Comparison of ENCODE assay signal across 8 mouse cellular contexts in the genomic region with DNA sequence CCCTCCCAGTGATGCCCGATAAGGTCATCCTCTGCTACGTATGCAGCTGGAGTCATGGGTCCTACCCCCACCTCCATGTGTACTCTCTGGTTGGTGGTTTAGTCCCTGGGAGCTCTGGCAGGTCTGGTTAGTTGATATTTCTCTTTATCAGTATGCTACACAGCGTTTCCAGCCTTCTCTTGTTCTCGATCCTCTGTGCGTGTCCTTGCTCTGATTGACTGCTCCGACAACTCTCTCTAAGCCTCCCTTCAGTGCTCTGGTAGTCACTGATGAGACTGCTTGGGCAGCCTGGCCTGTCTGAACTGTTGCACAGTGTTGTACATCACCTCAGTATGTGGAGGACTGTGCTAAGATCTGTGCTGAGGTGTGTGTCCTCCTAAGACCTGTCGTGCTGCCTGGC.
DNase-seq lines count a peak whose midpoint lies in the region; ATAC-seq and TF ChIP-seq lines count a peak whose summit lies in the region.
"Had no signal": no experiment of that assay in that cellular context is flagged by ENCODE, and none has a peak within 500 bp of the region (broad histone marks: within the 10 kb centered on the region; RNA-seq: fewer than 3 reads in every experiment).

No protein-coding gene starts in this region.

- WGBS in stomach, embryonic 14.5 days: 74% methylated on average over 7 of the region's 7 CpGs
- 80% methylated on average over 7 of the region's 7 CpGs for WGBS in stomach, postnatal 0 days
- 58% methylated on average over 7 of the region's 7 CpGs for WGBS in hindbrain, embryonic 14.5 days

- TF ChIP-seq EP300 in stomach, postnatal 0 days (optimal IDR thresholded peaks at IDR 0.05): no peak

- no peak overlapping the region for H3K27ac ChIP-seq in stomach, embryonic 14.5 days (ENCODE audit: low read length)
- no peak overlapping the region for H3K27ac ChIP-seq in stomach, postnatal 0 days (replicated peaks)
- H3K27ac ChIP-seq in hindbrain, embryonic 14.5 days: no peak overlapping the region

- ATAC-seq in stomach, embryonic 14.5 days (ENCODE audit: insufficient number of reproducible peaks, insufficient read depth, low FRiP score, low read depth): 0 out of 2 replicates have a peak, but pooled peaks have one; percentile 17
- ATAC-seq in stomach, postnatal 0 days (ENCODE audit: low FRiP score, low TSS enrichment): no peak
- ATAC-seq in hindbrain, embryonic 14.5 days (ENCODE audit: low FRiP score): peak; percentile 47
- ATAC-seq in megakaryocyte-erythroid progenitor cell, adult 5-6 weeks (replicated peaks; ENCODE audit: low FRiP score, low TSS enrichment, poor library complexity, severe bottlenecking): peak; percentile 76

- TF ChIP-seq CTCF in stomach, postnatal 0 days (IDR thresholded peaks at IDR 0.05; ENCODE audit: low read depth): no peak

- no peak overlapping the region for H3K4me2 ChIP-seq in stomach, embryonic 14.5 days (replicated peaks; ENCODE audit: low read depth, low read length)
- H3K4me2 ChIP-seq in stomach, postnatal 0 days (replicated peaks; ENCODE audit: low read depth): no peak overlapping the region
- no peak overlapping the region for H3K4me2 ChIP-seq in hindbrain, embryonic 14.5 days (replicated peaks)

- H3K36me3 ChIP-seq in stomach, embryonic 14.5 days (ENCODE audit: control insufficient read depth, insufficient read depth, low read length): no peaks in the 10 kb centered on the region
- no peaks in the 10 kb centered on the region for H3K36me3 ChIP-seq in stomach, postnatal 0 days (ENCODE audit: control insufficient read depth, insufficient read depth, low read length)
- no peaks in the 10 kb centered on the region for H3K36me3 ChIP-seq in hindbrain, embryonic 14.5 days (replicated peaks; ENCODE audit: control insufficient read depth, insufficient read depth)

- H3K9me3 ChIP-seq in stomach, embryonic 14.5 days (ENCODE audit: control insufficient read depth, low read depth, low read length): no peaks in the 10 kb centered on the region
- H3K9me3 ChIP-seq in stomach, postnatal 0 days (ENCODE audit: control insufficient read depth, low read length): no peaks in the 10 kb centered on the region
- no peaks in the 10 kb centered on the region for H3K9me3 ChIP-seq in hindbrain, embryonic 14.5 days (ENCODE audit: control insufficient read depth, low read length)

- no peak overlapping the region for H3K9ac ChIP-seq in stomach, embryonic 14.5 days (replicated peaks; ENCODE audit: low read depth, low read length)
- H3K9ac ChIP-seq in stomach, postnatal 0 days (ENCODE audit: low read length): no peak overlapping the region
- no peak overlapping the region for H3K9ac ChIP-seq in hindbrain, embryonic 14.5 days

- H3K4me3 ChIP-seq in stomach, embryonic 14.5 days (ENCODE audit: low read depth, low read length): no peak overlapping the region
- H3K4me3 ChIP-seq in stomach, postnatal 0 days (ENCODE audit: low read depth, low read length): no peak overlapping the region
- no peak overlapping the region for H3K4me3 ChIP-seq in hindbrain, embryonic 14.5 days (replicated peaks; ENCODE audit: low read length)
- H3K4me3 ChIP-seq: myocyte had no signal

- peaks cover 4% of the 10 kb centered on the region; the same call in 1 of the 2 replicates for H3K4me1 ChIP-seq in stomach, embryonic 14.5 days (ENCODE audit: control insufficient read depth, insufficient read depth, low read length)
- H3K4me1 ChIP-seq in stomach, postnatal 0 days (replicated peaks; ENCODE audit: control insufficient read depth, insufficient read depth): no peaks in the 10 kb centered on the region
- H3K4me1 ChIP-seq in hindbrain, embryonic 14.5 days (replicated peaks; ENCODE audit: control insufficient read depth, insufficient read depth, low read length): 0 out of 2 replicates have a peak, but pooled peaks cover 3% of the 10 kb centered on the region

- no peak for DNase-seq in stomach, postnatal 0 days (ENCODE audit: low spot score)
- no peak for DNase-seq in hindbrain, embryonic 14.5 days (ENCODE audit: low spot score)
- DNase-seq in spleen, postnatal 14 days (ENCODE audit: low spot score in 2 of 2): no peak
- DNase-seq in cerebellum, postnatal 14 days: no peak
- DNase-seq in right cerebral cortex, postnatal 14 days: no peak

- no peaks in the 10 kb centered on the region for H3K27me3 ChIP-seq in stomach, embryonic 14.5 days (ENCODE audit: control insufficient read depth, insufficient read depth, low read length)
- no peaks in the 10 kb centered on the region for H3K27me3 ChIP-seq in stomach, postnatal 0 days (ENCODE audit: control insufficient read depth, insufficient read depth, low read length)
- H3K27me3 ChIP-seq in hindbrain, embryonic 14.5 days (ENCODE audit: control insufficient read depth, insufficient read depth, low read length): no peaks in the 10 kb centered on the region
